Mouse (Mus musculus): ENCODE results near the gene Erc2.

The Erc2 gene

DNA sequence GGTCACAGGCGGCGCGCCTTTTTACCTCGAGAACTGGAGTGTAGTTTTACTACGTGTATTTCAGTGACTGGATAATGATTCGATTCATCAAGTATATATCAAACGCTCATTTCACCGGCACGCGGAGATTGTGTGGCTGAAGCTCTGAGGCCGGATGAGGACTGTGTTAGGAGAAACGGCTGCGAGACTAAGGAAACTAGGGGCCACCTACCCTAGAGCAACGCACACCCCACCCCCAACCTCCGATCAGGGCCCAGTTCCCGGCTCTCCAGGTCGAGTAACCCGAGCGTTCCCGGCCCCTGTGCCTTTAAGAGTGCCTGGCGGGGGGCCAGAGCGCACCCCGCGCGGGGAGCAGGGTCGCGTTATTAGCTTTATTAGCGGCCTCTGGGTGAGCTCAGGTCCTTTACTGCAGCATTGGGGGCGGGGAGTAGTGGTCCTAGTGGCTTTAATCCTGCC lies 884.2 kb downstream of the Erc2 start:
- peak; percentile 58 for DNase-seq (ENCODE audit: low spot score)

DNA sequence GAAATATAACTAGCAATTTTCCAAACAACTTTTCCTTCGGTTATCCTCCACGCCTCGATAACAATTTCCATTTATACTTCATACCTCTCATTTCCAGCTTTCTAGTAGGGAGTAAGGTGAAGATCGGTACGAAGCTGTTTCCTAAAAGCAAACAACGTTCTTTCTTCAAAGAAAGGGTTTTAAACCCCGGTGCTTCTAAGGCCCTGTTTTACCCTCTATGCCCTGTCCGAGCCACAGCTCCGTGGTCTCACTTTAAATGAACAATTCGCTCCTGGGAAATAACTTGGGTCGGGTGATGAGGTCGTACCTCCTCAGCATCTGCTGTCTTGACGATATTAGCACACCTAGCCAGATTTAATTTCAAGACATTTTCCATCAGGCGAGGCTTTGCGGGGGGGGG lies 884.8 kb downstream of the Erc2 start:
- no peak for DNase-seq (ENCODE audit: low spot score)

GRCm38 (mm10) chr14:28507471-28507870 lies 885.2 kb downstream of the Erc2 start:
- peak; percentile 74 for DNase-seq (ENCODE audit: low spot score)

DNA sequence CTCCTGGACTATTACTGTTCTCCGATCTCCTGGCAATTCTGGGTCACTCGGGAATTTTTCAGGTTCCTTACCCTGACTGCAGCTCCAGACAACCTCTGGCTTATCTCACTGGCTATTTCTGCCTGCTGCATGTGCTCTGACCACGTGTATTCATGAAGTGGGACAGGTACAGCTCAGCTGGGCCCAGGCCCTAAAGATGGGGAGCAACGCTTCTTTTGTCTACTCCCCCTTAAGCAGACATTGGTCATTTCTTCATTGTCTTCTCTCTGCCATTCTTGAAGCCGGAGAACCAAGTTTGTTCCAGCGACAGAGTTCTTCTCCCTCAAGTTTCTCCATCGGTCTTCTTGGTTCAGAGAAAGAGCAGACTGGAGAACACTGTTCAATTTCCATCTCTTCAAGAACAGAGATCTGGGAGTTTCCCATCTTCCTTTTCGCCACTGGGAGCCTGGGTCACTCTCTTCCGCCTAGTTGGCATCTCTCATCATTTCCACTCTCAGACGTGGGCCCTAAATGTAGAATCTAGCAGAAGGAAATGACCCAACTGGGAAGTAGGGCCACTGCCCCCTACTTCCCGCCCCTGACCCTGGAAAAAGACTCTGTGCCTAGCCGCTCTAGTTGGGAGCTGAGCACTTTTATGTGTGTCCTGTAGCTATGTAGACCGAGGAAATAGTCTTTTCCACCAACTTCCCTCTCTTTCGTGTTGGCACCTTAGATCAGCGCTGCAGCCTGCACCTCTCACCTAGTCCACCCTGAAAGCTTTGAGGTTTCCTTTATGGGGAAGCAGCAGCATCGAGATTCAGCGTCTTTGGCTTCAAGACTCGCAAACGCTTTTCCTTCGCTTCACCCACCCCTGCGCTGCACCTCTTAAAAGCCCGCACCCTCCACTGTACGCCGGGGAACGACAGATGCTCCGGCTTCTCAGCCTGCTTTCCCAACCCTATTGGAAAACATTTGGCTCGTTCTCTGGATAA lies 886.3 kb downstream of the Erc2 start:
- DNase-seq (ENCODE audit: low spot score) = no peak

DNA sequence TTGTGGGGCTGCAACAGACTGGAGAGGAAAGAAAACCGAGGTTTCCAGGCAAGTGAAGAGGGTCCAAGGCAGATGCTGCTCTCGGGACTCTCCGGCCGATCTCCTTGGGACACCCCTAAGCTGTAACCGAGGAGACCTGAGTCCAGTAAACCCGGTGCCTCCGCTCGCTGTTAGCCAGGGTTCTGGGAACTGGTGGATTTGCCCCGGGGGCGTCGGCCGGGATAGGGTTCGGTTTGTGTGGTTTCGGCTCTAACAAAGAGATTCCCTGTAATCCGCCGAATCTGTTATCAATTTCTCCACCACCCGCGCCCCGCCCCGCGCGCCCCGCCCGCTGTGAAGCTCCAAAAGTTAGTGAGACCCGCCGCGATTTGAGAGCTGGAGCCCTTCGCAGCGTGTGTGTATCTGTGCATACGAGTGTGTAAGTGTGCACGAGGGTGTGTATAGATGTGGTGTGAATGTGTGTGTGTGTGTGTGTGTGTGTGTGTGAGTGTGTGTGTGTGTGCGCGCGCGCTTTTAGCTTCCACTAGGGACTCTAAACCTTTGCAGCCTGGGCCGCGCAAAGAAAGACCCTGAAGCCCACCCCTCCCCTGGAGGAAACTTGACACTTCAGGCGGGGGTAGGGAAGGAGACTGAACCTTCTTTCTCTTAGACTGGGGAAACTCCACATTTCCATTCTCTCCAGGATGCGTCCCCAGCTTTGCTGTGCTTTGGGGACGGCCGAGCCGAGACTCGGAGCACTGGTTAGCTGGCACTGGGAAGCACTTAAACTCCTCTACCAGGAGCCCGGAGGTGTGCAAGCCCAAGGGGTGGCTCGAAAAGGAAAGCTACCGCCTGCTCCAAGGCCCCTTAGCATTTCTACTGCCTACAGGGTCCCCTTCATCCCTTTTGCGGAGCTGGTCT lies 887.5 kb downstream of the Erc2 start:
- peak; percentile 50 for DNase-seq (ENCODE audit: low spot score)

GRCm38 (mm10) chr14:28510341-28511028 lies 888.3 kb downstream of the Erc2 start:
- peak; percentile 39 for DNase-seq (ENCODE audit: low spot score)

DNA sequence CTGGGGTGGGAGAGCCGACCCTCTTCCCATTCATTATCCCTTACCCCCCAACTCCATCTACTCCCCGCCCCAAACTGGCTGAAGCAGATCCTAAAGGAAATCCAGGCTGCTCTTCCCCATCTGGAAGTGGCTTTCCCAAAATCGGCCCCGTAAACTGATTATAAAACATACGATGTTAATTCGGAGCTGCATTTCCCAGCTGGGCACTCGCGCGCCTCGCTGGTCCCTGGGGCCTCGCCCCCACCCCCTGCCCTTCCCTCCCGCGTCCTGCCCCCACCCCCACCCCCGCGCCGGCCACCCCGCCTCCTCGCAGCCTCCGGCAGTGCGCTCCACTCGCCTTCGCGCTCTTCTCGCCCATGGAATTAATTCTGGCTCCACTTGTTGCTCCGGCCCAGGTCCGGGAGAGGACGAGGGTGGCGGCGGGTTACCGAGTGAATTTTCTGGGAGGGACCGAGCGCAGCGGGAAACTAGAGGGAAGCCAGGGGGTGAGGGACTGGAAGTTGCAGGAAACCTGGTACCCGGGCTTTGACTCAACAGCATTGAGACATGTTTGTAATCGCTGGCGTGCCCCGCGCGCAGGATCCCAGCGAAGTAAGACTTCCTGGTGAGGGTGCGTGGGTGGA lies 888.9 kb downstream of the Erc2 start:
- peak; percentile 30 for DNase-seq (ENCODE audit: low spot score)

- no peak for DNase-seq (ENCODE audit: low spot score)
Observed at GRCm38 (mm10) chr14:28512805-28513590, 890.8 kb downstream of the Erc2 start.

DNA sequence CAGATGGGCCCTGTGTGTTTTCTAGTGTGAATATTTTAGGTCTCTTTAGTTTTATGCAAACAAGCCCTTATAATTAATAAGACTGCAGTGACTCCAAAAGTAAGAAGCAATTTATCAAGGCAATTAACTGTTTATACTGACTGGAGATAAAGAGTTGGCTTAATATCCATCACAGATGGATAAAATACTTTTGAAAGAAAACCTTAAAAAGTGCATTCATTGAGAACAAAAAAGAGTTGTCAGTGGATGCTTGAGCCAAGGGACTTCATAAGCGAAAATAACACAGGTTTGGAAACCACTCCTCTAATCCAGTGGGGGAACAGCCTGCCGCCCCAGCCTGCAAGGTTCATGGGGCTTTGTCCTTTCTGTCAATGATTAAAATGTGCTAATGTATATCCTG lies 891.9 kb downstream of the Erc2 start:
- no peak for DNase-seq (ENCODE audit: low spot score)

- no peak for DNase-seq (ENCODE audit: low spot score)
Observed at GRCm38 (mm10) chr14:28515331-28515730, 893.1 kb downstream of the Erc2 start.

DNA sequence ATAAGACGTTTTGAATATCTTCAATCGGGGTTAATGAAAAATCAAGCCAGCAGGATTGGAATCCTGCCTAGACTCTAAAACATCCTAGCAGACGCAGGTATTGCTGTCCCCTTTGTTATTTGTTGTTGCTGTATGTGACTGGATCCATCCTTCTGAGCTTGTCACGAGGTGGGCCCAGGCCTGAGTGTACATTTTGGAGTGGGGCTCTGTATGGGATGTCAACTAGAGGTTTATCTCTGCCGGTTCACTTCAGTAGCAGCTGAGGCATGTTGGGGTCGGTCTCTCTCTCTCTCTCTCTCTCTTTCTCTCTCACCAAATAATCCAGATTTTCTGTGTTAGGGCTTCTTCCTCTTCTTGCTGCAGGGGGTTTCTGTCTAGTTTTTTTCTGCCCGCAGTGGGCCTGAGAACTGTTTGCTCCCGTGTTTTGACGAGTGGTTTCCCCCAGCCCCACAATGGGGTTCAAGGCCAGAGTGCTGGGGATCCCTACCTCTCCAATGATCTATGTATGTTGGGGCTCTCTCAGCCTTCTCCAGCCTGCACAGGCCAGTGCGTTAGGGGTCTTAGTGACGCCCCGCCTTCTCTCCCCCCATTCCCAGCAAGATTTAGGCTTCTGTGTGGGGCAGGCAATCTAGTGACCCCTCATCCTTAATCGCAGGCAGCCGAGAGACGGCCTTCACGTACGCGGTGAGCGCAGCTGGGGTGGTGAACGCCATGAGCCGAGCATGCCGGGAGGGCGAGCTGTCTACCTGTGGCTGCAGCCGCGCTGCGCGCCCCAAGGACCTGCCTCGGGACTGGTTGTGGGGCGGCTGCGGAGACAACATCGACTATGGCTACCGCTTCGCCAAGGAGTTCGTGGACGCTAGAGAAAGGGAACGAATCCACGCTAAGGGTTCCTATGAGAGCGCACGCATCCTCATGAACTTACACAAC lies 895.7 kb downstream of the Erc2 start:
- no peak for DNase-seq (ENCODE audit: low spot score)

GRCm38 (mm10) chr14:28521106-28521505 lies 898.9 kb downstream of the Erc2 start:
- DNase-seq (ENCODE audit: low spot score) = no peak

- no peak for DNase-seq (ENCODE audit: low spot score)
Observed at GRCm38 (mm10) chr14:28522611-28523010, 900.4 kb downstream of the Erc2 start.

DNA sequence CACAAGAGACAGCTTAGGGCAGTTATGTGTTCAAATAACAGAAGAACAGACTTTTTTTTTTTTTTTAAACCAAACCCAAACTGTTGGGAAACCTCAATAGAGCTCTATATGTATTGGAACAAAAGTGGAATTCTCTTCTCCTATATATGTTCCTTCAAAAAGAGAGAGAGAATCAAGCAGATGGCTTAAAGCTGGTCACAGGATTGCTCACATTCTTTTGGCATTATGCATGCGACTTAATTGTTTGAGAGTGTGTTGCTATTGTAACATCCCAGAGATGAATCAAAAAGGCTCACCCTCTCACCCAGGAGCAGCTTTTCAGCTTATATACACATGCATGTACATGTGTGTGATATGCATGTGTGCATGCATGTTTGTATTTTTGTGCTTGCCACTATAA lies 903.3 kb downstream of the Erc2 start:
- DNase-seq (ENCODE audit: low spot score) = no peak
